Mouse (Mus musculus) spleen, adult 18-20 months (tissue): ENCODE data around the gene Polr2e.
"Not testable (repeated sequence)": the region's sequence is repeated elsewhere in the genome, so short reads cannot be mapped to it uniquely, and the experiment has no call there.

Experiments
- DNase-seq, 2 experiments: peaks; one replicate each; pipeline ENCODE4 v3.0.0; 2022; ENCODE audit warnings: mixed read lengths in 2 of 2

Gene Polr2e

DNA sequence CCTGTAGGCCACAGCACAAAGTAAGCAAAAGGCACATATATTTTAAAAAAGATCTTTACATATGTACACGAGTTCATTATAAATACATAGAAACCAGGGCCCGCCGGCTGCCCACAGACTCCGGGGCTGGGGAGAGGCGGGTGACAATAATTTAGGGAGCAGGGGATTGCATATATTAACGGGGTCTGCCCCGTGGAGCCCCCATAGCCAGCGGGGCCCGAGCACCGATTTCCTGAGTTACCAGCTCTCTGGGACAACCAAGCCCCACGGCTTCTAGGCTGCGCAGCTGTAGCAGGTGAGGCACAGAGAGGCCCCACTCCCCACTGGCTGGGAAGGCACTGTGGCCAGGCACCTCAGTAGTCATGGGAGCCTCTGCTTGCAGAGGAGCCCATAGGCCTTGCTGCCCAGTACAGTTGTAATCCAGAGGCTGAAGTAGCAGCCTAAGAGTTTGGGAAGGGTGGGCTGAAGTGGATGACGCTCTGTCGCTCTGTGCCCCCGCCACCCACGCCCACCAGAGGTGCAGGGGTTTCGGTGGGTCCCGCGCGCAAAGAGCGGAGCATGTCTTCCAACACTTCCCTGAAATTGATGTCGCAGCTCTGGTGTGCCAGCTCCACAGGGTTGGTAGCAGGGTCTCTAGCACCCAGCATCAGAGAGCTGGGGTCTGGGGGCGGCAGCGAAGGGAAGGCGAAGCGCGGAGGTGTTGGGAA lies 17.5 kb upstream of the Polr2e start:
- DNase-seq = no peak

GRCm38 (mm10) chr10:80056506-80056905 lies 16.9 kb upstream of the Polr2e start:
- DNase-seq = no peak

- DNase-seq = no peak
These were observed 16.3 kb upstream of the Polr2e start for GRCm38 (mm10) chr10:80055891-80056290.

DNA sequence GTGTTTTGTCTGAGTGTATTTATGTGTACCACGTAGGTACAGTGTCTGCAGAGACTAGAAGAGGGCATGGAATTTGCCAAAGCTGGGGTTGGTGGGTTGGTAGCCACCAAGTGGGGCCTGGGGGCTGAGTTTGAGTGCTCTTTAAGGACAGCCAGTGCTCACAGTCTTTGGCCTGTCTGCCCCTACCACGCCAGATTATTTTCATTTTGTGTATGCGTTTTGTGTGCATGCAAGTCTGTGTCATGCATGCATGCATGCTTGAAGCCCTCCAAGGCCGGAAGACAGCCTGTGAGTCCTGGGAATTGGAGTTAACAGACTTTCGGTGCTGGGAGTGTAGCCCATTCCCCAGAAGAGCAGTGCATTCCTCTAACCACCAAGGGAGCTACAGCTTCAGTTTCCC lies 15.8 kb upstream of the Polr2e start:
- DNase-seq = no peak

DNA sequence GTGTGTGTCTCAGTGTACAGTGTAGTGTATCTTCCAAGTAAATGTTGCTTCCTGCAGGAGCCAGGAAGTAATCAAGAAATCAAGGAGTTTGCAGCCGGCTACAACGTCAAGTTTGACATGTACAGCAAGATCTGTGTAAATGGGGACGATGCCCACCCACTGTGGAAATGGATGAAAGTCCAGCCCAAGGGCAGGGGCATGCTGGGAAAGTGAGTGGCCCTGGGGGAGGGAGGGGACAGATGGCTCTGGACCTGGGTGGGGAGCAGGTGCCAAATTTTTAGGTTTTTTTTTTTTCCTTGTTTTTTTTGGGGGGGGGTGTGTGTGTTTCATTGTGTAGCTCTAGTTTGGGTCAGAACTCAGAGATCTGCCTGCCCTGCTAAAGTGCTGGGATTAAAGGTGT lies 15.3 kb upstream of the Polr2e start:
- DNase-seq = not testable (repeated sequence)

- DNase-seq = peak; percentile 55 to 64
These were observed 14.5 kb upstream of the Polr2e start for GRCm38 (mm10) chr10:80053831-80054815.

- peak; percentile 99 for DNase-seq
These were observed 13.7 kb upstream of the Polr2e start for GRCm38 (mm10) chr10:80053259-80053780.

DNA sequence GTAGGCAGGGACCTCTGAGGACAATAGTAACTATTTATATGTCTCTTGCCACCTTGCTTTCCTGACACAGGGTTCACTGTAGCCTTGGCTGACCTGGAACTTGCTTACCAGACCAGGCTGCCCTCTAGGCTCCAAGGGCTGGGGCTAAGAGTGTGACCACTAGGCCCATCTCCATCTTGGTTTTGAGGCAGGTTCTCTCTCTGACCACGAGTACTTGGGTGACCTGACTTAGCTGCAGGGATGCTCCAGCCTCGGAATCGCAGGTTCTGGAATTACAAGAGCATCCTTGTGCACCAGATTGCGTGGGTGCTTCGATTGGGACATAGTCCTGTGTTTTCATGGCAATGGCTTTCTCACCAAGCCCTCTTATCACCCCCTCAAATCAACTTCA lies 12.8 kb upstream of the Polr2e start:
- no peak for DNase-seq

DNA sequence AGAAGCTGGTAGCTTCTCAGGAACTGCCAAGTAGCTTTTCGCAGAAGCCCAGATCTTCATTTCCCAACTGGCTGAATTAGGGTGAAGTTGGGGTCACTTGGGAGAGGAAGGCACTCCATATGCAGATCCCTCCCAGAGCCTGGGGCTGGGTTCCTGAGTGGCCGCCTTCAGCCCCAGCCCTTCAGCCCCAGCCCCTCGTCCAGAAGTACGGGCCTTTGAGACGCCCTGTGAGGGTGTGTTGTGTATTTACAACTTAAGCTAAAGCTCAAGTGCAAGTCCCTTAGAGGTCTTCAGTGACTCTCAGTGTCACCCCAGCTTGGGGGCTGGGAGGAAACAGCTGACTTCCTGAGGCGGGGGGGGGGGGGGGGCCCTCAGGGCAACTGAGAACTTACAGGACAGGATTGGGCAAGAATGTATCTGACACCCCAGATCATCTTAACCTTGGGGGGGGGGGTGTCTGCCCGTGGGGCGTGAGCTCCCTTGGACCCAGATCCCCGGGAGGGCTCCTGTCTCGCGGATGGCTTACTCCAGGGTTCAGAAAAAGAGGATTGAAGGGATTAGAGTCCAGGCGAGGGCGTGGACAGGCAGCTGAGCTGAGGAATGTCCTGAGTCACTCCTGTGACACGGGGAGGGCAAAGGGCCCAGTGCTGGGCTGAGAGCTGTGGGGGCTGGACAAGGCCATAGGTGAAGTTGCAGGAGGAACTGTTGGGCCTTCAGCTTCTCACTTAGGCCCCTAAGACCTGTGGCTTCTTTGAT lies 12.2 kb upstream of the Polr2e start:
- DNase-seq = no peak

GRCm38 (mm10) chr10:80050885-80051617 lies 11.5 kb upstream of the Polr2e start:
- no peak for DNase-seq

DNA sequence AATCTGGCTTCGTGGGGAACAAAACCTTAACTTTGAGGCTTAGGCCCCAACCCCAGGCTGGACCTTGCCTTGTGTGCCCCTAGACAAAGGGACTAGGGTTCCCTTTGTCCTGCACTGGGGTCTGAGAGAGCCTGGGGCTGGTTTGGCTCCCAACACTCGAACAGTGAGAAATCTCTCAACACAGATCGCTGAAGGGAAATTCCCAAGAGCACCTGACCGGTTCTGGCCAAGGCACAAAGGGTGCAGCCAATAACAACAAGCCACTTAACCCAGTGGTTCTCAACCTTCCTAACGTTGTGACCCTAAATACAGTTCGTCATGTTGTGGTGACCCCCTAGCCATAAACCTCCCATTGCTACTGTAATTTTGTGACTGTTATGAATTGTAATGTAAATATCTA lies 10.6 kb upstream of the Polr2e start:
- DNase-seq = no peak

GRCm38 (mm10) chr10:80048834-80049233 lies 9.2 kb upstream of the Polr2e start:
- DNase-seq = no peak

- DNase-seq = no peak
These were observed 8.8 kb upstream of the Polr2e start for GRCm38 (mm10) chr10:80048396-80048795.

GRCm38 (mm10) chr10:80047041-80047565 lies 7.5 kb upstream of the Polr2e start, which contains the start of gene Gpx4:
Gene Gpx4 (plus strand): TSS chr10:80047166.
- DNase-seq = no peak

GRCm38 (mm10) chr10:80045766-80046165 lies 6.2 kb upstream of the Polr2e start:
- no peak for DNase-seq

- DNase-seq = not testable (repeated sequence)
These were observed 5.8 kb upstream of the Polr2e start for GRCm38 (mm10) chr10:80045364-80045763.

GRCm38 (mm10) chr10:80044087-80044486 lies 4.5 kb upstream of the Polr2e start:
- DNase-seq = no peak

- DNase-seq = not testable (repeated sequence)
These were observed 1.9 kb upstream of the Polr2e start for GRCm38 (mm10) chr10:80041409-80042060.

DNA sequence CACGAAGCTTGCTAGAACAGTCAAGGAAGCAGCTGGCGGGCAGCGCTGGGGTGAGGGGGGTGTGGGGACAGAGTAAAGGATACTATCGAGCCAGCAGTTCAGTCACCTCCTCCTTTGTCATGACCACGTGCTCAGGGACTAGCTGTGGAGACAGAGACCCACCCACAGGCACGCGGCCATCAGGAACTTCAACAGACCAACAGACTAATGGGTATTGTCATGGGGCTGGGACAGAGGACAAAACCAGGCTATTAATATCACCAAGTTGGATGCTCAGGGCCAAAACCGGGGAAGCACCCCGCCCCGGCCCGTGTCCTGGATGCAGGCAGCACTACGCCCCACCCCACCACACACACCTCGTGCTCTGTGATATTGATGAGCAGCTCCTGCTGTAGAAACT lies 2.8 kb downstream of the Polr2e start:
- no peak for DNase-seq

DNA sequence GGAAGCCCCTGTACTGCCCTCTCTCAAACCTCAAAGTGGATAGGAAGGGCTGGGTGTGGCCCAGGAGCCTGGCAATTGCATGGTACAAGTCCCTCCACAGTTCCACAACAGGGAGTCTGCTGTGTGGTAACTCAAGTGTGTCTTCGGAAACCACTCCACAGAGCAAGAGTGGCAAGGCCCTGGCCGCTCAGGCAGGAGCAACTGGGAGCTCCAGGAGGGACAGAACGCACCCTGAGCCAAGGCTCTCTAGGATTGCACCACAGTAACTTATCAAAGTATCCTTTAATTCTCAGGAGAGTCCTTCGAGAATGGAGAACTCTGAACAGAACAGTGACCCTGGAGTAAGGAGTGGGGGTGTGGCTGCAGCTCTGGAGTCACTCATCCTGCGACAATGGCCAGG lies 3.9 kb downstream of the Polr2e start:
- DNase-seq = no peak

- no peak for DNase-seq
These were observed 4.4 kb downstream of the Polr2e start for GRCm38 (mm10) chr10:80035148-80035547.
